Mouse (Mus musculus): Measurements from ENCODE around the gene Caskin1. TPM values are rescaled to one million over a fixed set of nuclear protein-coding genes. Genes with fewer than 3 reads are reported as not detected.

The Caskin1 gene
- polyA plus RNA-seq, 1 experiment = 1.7 TPM

- TF ChIP-seq CTCF (IDR thresholded peaks at IDR 0.05; ENCODE audit: low read depth, low read length) (no peak), EP300 (IDR thresholded peaks at IDR 0.05; ENCODE audit: insufficient read depth, low read depth, low read length) (no peak), POLR2A (IDR thresholded peaks at IDR 0.05; ENCODE audit: insufficient read depth, low read length) (no peak)
- H3K27ac ChIP-seq (ENCODE audit: insufficient read depth, low read length) = peak overlapping the region; percentile 2; the same call in 1 of the 2 replicates
These were observed 43.6 kb downstream of the Caskin1 start for GRCm38 (mm10) chr17:24532045-24532444.

GRCm38 (mm10) chr17:24533099-24533992 is 44.9 kb downstream of the Caskin1 start:
- H3K36me3 ChIP-seq (ENCODE audit: control insufficient read depth, insufficient read depth, low read length, poor library complexity, severe bottlenecking) = peaks cover 26% of the 10 kb centered on the region
- H3K27ac ChIP-seq (ENCODE audit: insufficient read depth, low read length) = no peak overlapping the region
- peak overlapping the region; percentile 69 for H3K4me3 ChIP-seq (ENCODE audit: low read depth, low read length)
- TF ChIP-seq CTCF (IDR thresholded peaks at IDR 0.05; ENCODE audit: low read depth, low read length) = no peak
- TF ChIP-seq EP300 (IDR thresholded peaks at IDR 0.05; ENCODE audit: insufficient read depth, low read depth, low read length) = no peak
- TF ChIP-seq POLR2A (IDR thresholded peaks at IDR 0.05; ENCODE audit: insufficient read depth, low read length) = peak; percentile 43
- no peaks in the 10 kb centered on the region for H3K4me1 ChIP-seq (ENCODE audit: control insufficient read depth, insufficient read depth, low read length)
- H3K9me3 ChIP-seq (replicated peaks; ENCODE audit: control insufficient read depth, insufficient read depth, low read length, poor library complexity, severe bottlenecking) = no peaks in the 10 kb centered on the region
- peak overlapping the region; percentile 29 for H3K9ac ChIP-seq (ENCODE audit: low read depth, poor library complexity, severe bottlenecking)
- no peaks in the 10 kb centered on the region for H3K27me3 ChIP-seq (ENCODE audit: control insufficient read depth, insufficient read depth, low read length, poor library complexity, severe bottlenecking)

More at GRCm38 (mm10) chr17:24532045-24532444, 43.6 kb downstream of the Caskin1 start:
- Histone ChIP-seq H3K4me1 (ENCODE audit: control insufficient read depth, insufficient read depth, low read length) (no peaks in the 10 kb centered on the region), H3K27me3 (ENCODE audit: control insufficient read depth, insufficient read depth, low read length, poor library complexity, severe bottlenecking) (no peaks in the 10 kb centered on the region), H3K9me3 (replicated peaks; ENCODE audit: control insufficient read depth, insufficient read depth, low read length, poor library complexity, severe bottlenecking) (no peaks in the 10 kb centered on the region), H3K9ac (ENCODE audit: low read depth, poor library complexity, severe bottlenecking) (0 out of 2 replicates have a peak overlapping the region, but pooled peaks have one; percentile 29), H3K4me3 (ENCODE audit: low read depth, low read length) (no peak overlapping the region), H3K36me3 (ENCODE audit: control insufficient read depth, insufficient read depth, low read length, poor library complexity, severe bottlenecking) (peaks cover 27% of the 10 kb centered on the region)

GRCm38 (mm10) chr17:24534160-24534718 is 45.8 kb downstream of the Caskin1 start, which contains the start of gene Rab26:
Rab26 (minus strand) TSS chr17:24534210.
- H3K4me3 ChIP-seq (ENCODE audit: low read depth, low read length) = peak within 1 kb of the TSS; percentile 69
- no peak within 1 kb of the TSS for H3K27ac ChIP-seq (ENCODE audit: insufficient read depth, low read length)
- H3K36me3 ChIP-seq (ENCODE audit: control insufficient read depth, insufficient read depth, low read length, poor library complexity, severe bottlenecking) = peaks cover 17% of the 10 kb centered on the region
- H3K4me1 ChIP-seq (ENCODE audit: control insufficient read depth, insufficient read depth, low read length) = no peaks in the 10 kb centered on the region
- no peaks in the 10 kb centered on the region for H3K27me3 ChIP-seq (ENCODE audit: control insufficient read depth, insufficient read depth, low read length, poor library complexity, severe bottlenecking)
- no peaks in the 10 kb centered on the region for H3K9me3 ChIP-seq (replicated peaks; ENCODE audit: control insufficient read depth, insufficient read depth, low read length, poor library complexity, severe bottlenecking)
- TF ChIP-seq POLR2A (IDR thresholded peaks at IDR 0.05; ENCODE audit: insufficient read depth, low read length) (no peak), EP300 (IDR thresholded peaks at IDR 0.05; ENCODE audit: insufficient read depth, low read depth, low read length) (no peak), CTCF (IDR thresholded peaks at IDR 0.05; ENCODE audit: low read depth, low read length) (no peak)
- peak within 1 kb of the TSS; percentile 29 for H3K9ac ChIP-seq (ENCODE audit: low read depth, poor library complexity, severe bottlenecking)

- no peak overlapping the region for H3K27ac ChIP-seq (ENCODE audit: insufficient read depth, low read length)
- H3K9ac ChIP-seq (ENCODE audit: low read depth, poor library complexity, severe bottlenecking) = no peak overlapping the region
- no peak overlapping the region for H3K4me3 ChIP-seq (ENCODE audit: low read depth, low read length)
- TF ChIP-seq POLR2A (IDR thresholded peaks at IDR 0.05; ENCODE audit: insufficient read depth, low read length) (no peak), CTCF (IDR thresholded peaks at IDR 0.05; ENCODE audit: low read depth, low read length) (no peak), EP300 (IDR thresholded peaks at IDR 0.05; ENCODE audit: insufficient read depth, low read depth, low read length) (no peak)
- no peaks in the 10 kb centered on the region for H3K9me3 ChIP-seq (replicated peaks; ENCODE audit: control insufficient read depth, insufficient read depth, low read length, poor library complexity, severe bottlenecking)
- no peaks in the 10 kb centered on the region for H3K27me3 ChIP-seq (ENCODE audit: control insufficient read depth, insufficient read depth, low read length, poor library complexity, severe bottlenecking)
- no peaks in the 10 kb centered on the region for H3K4me1 ChIP-seq (ENCODE audit: control insufficient read depth, insufficient read depth, low read length)
- peaks cover 7% of the 10 kb centered on the region for H3K36me3 ChIP-seq (ENCODE audit: control insufficient read depth, insufficient read depth, low read length, poor library complexity, severe bottlenecking)
These were observed 46.9 kb downstream of the Caskin1 start for GRCm38 (mm10) chr17:24535300-24535699.

DNA sequence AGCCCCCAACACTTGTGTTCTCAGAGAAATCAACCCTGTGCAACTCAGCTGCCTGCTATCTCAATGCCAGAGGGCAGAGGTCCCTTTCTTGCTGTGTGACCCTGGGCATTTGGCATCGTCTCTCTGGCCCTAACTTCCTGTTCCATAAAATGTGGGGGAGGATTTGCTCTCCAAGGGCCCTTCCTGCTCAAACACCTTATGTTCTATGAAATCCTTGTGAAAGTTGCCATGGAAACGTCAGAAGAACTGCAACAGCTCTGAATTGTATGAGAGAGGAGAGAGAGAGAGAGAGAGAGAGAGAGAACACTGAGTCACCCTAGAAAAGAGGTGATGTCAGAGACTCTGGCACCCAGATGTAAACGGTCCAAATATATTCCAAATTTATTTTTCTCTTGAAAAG is 49.1 kb downstream of the Caskin1 start:
- Histone ChIP-seq H3K9ac (ENCODE audit: low read depth, poor library complexity, severe bottlenecking) (no peak overlapping the region), H3K9me3 (replicated peaks; ENCODE audit: control insufficient read depth, insufficient read depth, low read length, poor library complexity, severe bottlenecking) (no peaks in the 10 kb centered on the region), H3K27me3 (ENCODE audit: control insufficient read depth, insufficient read depth, low read length, poor library complexity, severe bottlenecking) (no peaks in the 10 kb centered on the region), H3K36me3 (ENCODE audit: control insufficient read depth, insufficient read depth, low read length, poor library complexity, severe bottlenecking) (no peaks in the 10 kb centered on the region), H3K4me1 (ENCODE audit: control insufficient read depth, insufficient read depth, low read length) (no peaks in the 10 kb centered on the region), H3K4me3 (ENCODE audit: low read depth, low read length) (no peak overlapping the region), H3K27ac (ENCODE audit: insufficient read depth, low read length) (no peak overlapping the region)
- TF ChIP-seq EP300 (IDR thresholded peaks at IDR 0.05; ENCODE audit: insufficient read depth, low read depth, low read length) (no peak), CTCF (IDR thresholded peaks at IDR 0.05; ENCODE audit: low read depth, low read length) (no peak), POLR2A (IDR thresholded peaks at IDR 0.05; ENCODE audit: insufficient read depth, low read length) (no peak)

Measured in ES-Bruce4 (cell line).